Mouse (Mus musculus): Measurements from ENCODE around the gene Fzd5. TPM values are rescaled to one million over a fixed set of nuclear protein-coding genes. Genes with fewer than 3 reads are reported as not detected.

Gene Fzd5
- polyA plus RNA-seq, 1 experiment: 0.98 TPM

GRCm38 (mm10) chr1:64738180-64738555 lies 617 bp upstream of the Fzd5 start:
- Histone ChIP-seq H3K27me3 (ENCODE audit: control insufficient read depth, insufficient read depth, low read length) (peaks cover 2% of the 10 kb centered on the region; the same call in 1 of the 2 replicates), H3K27ac (ENCODE audit: insufficient read depth, low read length) (no peak overlapping the region), H3K4me1 (ENCODE audit: control insufficient read depth, insufficient read depth, low read length) (peaks cover 10% of the 10 kb centered on the region), H3K4me3 (replicated peaks; ENCODE audit: insufficient read depth, low read depth, low read length) (peak overlapping the region; percentile 58)
- TF ChIP-seq POLR2A (IDR thresholded peaks at IDR 0.05; ENCODE audit: borderline replicate concordance, insufficient read depth, low read length): no peak
- no peak for TF ChIP-seq CTCF (IDR thresholded peaks at IDR 0.05; ENCODE audit: borderline replicate concordance, insufficient read depth, low read depth, low read length)
- under 1% methylated on average over 11 of the region's 11 CpGs for WGBS
- DNase-seq: no peak

- DNase-seq: peak; percentile 57
- under 1% methylated on average over 55 of the region's 56 CpGs for WGBS
- peaks cover 2% of the 10 kb centered on the region; the same call in 1 of the 2 replicates for H3K27me3 ChIP-seq (ENCODE audit: control insufficient read depth, insufficient read depth, low read length)
Measured at GRCm38 (mm10) chr1:64736681-64737501, 660 bp downstream of the Fzd5 start.

GRCm38 (mm10) chr1:64735781-64736680 lies 1.5 kb downstream of the Fzd5 start:
- DNase-seq: peak; percentile 35 to 50
- peak overlapping the region; percentile 20 for H3K4me3 ChIP-seq (replicated peaks; ENCODE audit: insufficient read depth, low read depth, low read length)
- TF ChIP-seq POLR2A (IDR thresholded peaks at IDR 0.05; ENCODE audit: borderline replicate concordance, insufficient read depth, low read length) (no peak), CTCF (IDR thresholded peaks at IDR 0.05; ENCODE audit: borderline replicate concordance, insufficient read depth, low read depth, low read length) (peak; percentile 6; the same call in 1 of the 2 replicates)
- peaks cover 2% of the 10 kb centered on the region; the same call in 1 of the 2 replicates for H3K27me3 ChIP-seq (ENCODE audit: control insufficient read depth, insufficient read depth, low read length)
- WGBS: 2% methylated on average over 75 of the region's 75 CpGs
- H3K27ac ChIP-seq (ENCODE audit: insufficient read depth, low read length): no peak overlapping the region
- H3K4me1 ChIP-seq (ENCODE audit: control insufficient read depth, insufficient read depth, low read length): peaks cover 10% of the 10 kb centered on the region

More at GRCm38 (mm10) chr1:64736681-64737501, 660 bp downstream of the Fzd5 start:
- H3K4me1 ChIP-seq (ENCODE audit: control insufficient read depth, insufficient read depth, low read length): peaks cover 10% of the 10 kb centered on the region
- H3K27ac ChIP-seq (ENCODE audit: insufficient read depth, low read length): no peak overlapping the region
- peak overlapping the region; percentile 71 for H3K4me3 ChIP-seq (replicated peaks; ENCODE audit: insufficient read depth, low read depth, low read length)
- TF ChIP-seq POLR2A (IDR thresholded peaks at IDR 0.05; ENCODE audit: borderline replicate concordance, insufficient read depth, low read length) (no peak), CTCF (IDR thresholded peaks at IDR 0.05; ENCODE audit: borderline replicate concordance, insufficient read depth, low read depth, low read length) (no peak)

GRCm38 (mm10) chr1:64734771-64735750 lies 2.5 kb downstream of the Fzd5 start:
- Histone ChIP-seq H3K4me1 (ENCODE audit: control insufficient read depth, insufficient read depth, low read length) (peaks cover 10% of the 10 kb centered on the region), H3K27ac (ENCODE audit: insufficient read depth, low read length) (no peak overlapping the region), H3K27me3 (ENCODE audit: control insufficient read depth, insufficient read depth, low read length) (peaks cover 2% of the 10 kb centered on the region; the same call in 1 of the 2 replicates), H3K4me3 (replicated peaks; ENCODE audit: insufficient read depth, low read depth, low read length) (peak overlapping the region; percentile 35)
- peak; percentile 34 to 46 for DNase-seq
- WGBS: 11% methylated on average over 58 of the region's 58 CpGs
- no peak for TF ChIP-seq CTCF (IDR thresholded peaks at IDR 0.05; ENCODE audit: borderline replicate concordance, insufficient read depth, low read depth, low read length)
- no peak for TF ChIP-seq POLR2A (IDR thresholded peaks at IDR 0.05; ENCODE audit: borderline replicate concordance, insufficient read depth, low read length)

GRCm38 (mm10) chr1:64733453-64734245 lies 3.9 kb downstream of the Fzd5 start:
- Histone ChIP-seq H3K27ac (ENCODE audit: insufficient read depth, low read length) (no peak overlapping the region), H3K4me3 (replicated peaks; ENCODE audit: insufficient read depth, low read depth, low read length) (no peak overlapping the region), H3K27me3 (ENCODE audit: control insufficient read depth, insufficient read depth, low read length) (peaks cover 2% of the 10 kb centered on the region; the same call in 1 of the 2 replicates), H3K4me1 (ENCODE audit: control insufficient read depth, insufficient read depth, low read length) (peaks cover 10% of the 10 kb centered on the region)
- peak in 1 of 2 experiments; percentile 9 for DNase-seq
- WGBS: 80% methylated on average over 11 of the region's 11 CpGs
- TF ChIP-seq POLR2A (IDR thresholded peaks at IDR 0.05; ENCODE audit: borderline replicate concordance, insufficient read depth, low read length) (no peak), CTCF (IDR thresholded peaks at IDR 0.05; ENCODE audit: borderline replicate concordance, insufficient read depth, low read depth, low read length) (no peak)

- no peak for DNase-seq
- TF ChIP-seq POLR2A (IDR thresholded peaks at IDR 0.05; ENCODE audit: borderline replicate concordance, insufficient read depth, low read length): no peak
- TF ChIP-seq CTCF (IDR thresholded peaks at IDR 0.05; ENCODE audit: borderline replicate concordance, insufficient read depth, low read depth, low read length): no peak
- no peak overlapping the region for H3K27ac ChIP-seq (ENCODE audit: insufficient read depth, low read length)
- 79% methylated on average over 7 of the region's 7 CpGs for WGBS
- peaks cover 10% of the 10 kb centered on the region for H3K4me1 ChIP-seq (ENCODE audit: control insufficient read depth, insufficient read depth, low read length)
- H3K27me3 ChIP-seq (ENCODE audit: control insufficient read depth, insufficient read depth, low read length): peaks cover 2% of the 10 kb centered on the region; the same call in 1 of the 2 replicates
- H3K4me3 ChIP-seq (replicated peaks; ENCODE audit: insufficient read depth, low read depth, low read length): no peak overlapping the region
Measured at GRCm38 (mm10) chr1:64732637-64733200, 4.8 kb downstream of the Fzd5 start.

Data from cerebellum, adult 2 months (tissue).